Mouse (Mus musculus) kidney, embryonic 15.5 days (tissue): ENCODE results near the gene Tuba3b. TPM values are rescaled to one million over a fixed set of nuclear protein-coding genes. Genes with fewer than 3 reads are reported as not detected.

Experiments used
- ATAC-seq: fragments of 200-750 bp; cut with Nextera tagmentation; replicated peaks from 2 replicates; pipeline ENCODE4 v1.8.0; 2017; ENCODE audit warnings: moderate TSS enrichment; ENCODE audit not compliant: low FRiP score
- H3K27ac ChIP-seq: fragments of 300-500 bp; sonication (generic); 2 replicates; pipeline ENCODE4 v1.5.1; 2015; ENCODE audit warnings: mild to moderate bottlenecking, inconsistent platforms
- H3K27me3 ChIP-seq: fragments of 300-500 bp; sonication (generic); 2 replicates; pipeline ENCODE4 v1.6.1; 2015; ENCODE audit warnings: inconsistent platforms
- H3K36me3 ChIP-seq: fragments of 300-500 bp; sonication (generic); 2 replicates; pipeline ENCODE4 v1.6.1; 2015; ENCODE audit warnings: inconsistent platforms
- H3K4me1 ChIP-seq: fragments of 300-500 bp; sonication (generic); 2 replicates; pipeline ENCODE4 v1.6.1; 2015; ENCODE audit warnings: inconsistent platforms
- H3K4me2 ChIP-seq: fragments of 300-500 bp; sonication (generic); 2 replicates; pipeline ENCODE4 v1.6.1; 2015; ENCODE audit warnings: moderate library complexity, mild to moderate bottlenecking, inconsistent platforms
- H3K4me3 ChIP-seq: fragments of 300-500 bp; sonication (generic); replicated peaks from 2 replicates; pipeline ENCODE4 v1.5.1; 2015; ENCODE audit warnings: mild to moderate bottlenecking, inconsistent platforms
- H3K9ac ChIP-seq: fragments of 300-500 bp; sonication (generic); 2 replicates; pipeline ENCODE4 v1.6.1; 2015; ENCODE audit warnings: mild to moderate bottlenecking, inconsistent platforms
- H3K9me3 ChIP-seq: fragments of 300-500 bp; sonication (generic); replicated peaks from 2 replicates; pipeline ENCODE4 v1.6.1; 2016; ENCODE audit warnings: inconsistent platforms
- WGBS: fragments of 180-500 bp; shearing (Covaris S2); methylation state at CpG from one replicate; pipeline ENCODE4 v1.1.7; 2015; ENCODE audit warnings: mixed read lengths; 5-methylcytosine and 5-hydroxymethylcytosine counted together
- polyA plus RNA-seq: library from polyadenylated mRNA; unstranded; fragments of >200 nt; fragmentation: Nextera tagmentation; extraction: Ambion mirVana; gene quantifications from 2 replicates; pipeline ENCODE4 v1.2.1, GENCODE M21; 2015

Tuba3b gene
- polyA plus RNA-seq = not detected in 2 replicates

DNA sequence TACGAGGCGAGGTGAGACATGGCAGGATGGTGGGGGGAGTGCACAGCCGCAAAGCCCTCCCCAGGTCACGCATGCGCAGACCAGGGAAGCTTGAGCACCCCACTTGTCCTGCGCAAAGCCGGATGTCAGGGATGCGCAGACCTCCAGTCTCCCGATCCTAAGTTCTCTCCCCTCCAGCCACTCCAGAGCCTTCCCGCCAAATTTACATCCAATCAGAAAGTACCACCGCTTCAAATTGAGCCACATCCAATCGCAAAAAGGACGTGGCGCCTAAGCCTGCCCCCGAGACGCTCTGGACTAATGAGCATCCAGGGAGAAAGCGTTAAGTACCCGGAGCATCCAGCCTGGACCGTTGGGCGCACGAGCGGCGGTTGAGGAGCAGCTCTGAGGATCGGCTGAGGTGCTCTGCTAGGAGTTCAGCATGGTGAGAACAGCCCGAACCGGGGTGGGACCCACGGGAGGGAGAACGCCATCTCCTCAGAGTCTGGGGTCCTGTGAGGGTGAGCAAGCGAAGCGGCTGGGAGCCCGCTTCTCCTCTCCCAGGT lies at the start of gene Tuba3b:
Tuba3b (plus strand) TSS at position 92 of the 545 bp plus-strand sequence.
- peaks cover 8% of the 10 kb centered on the region for H3K4me1 ChIP-seq
- WGBS = 97% methylated on average over 31 of the region's 31 CpGs
- no peak within 1 kb of the TSS for H3K4me2 ChIP-seq
- no peaks in the 10 kb centered on the region for H3K9me3 ChIP-seq
- H3K9ac ChIP-seq = no peak within 1 kb of the TSS
- no peaks in the 10 kb centered on the region for H3K36me3 ChIP-seq
- ATAC-seq = no peak
- H3K27me3 ChIP-seq = no peaks in the 10 kb centered on the region
- no peak within 1 kb of the TSS for H3K4me3 ChIP-seq
- no peak within 1 kb of the TSS for H3K27ac ChIP-seq

DNA sequence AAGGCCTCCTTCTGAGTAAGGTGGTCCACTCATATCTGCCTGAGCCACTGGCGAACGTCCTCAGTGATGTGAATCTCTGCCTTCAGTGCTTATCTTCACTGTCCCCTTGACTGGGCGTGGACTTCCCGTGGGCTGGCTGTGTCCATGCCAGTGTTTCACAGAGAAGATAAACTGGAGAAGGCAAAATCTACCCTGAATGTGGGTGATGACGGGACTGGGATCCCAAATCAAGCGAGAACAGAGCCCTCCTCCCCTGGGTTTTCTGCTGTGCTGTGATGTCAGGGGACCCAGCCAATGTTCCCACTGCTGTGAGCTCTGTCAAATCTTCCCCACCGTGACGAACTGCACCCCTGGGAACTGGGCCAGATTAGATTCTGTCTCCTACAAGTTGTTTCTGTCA lies 48.3 kb upstream of the Tuba3b start:
- Histone ChIP-seq H3K36me3 (no peaks in the 10 kb centered on the region), H3K27me3 (no peaks in the 10 kb centered on the region), H3K27ac (no peak overlapping the region), H3K9ac (no peak overlapping the region), H3K4me1 (peaks cover 6% of the 10 kb centered on the region; the same call in 1 of the 2 replicates), H3K4me3 (no peak overlapping the region), H3K4me2 (no peak overlapping the region), H3K9me3 (no peaks in the 10 kb centered on the region)
- 74% methylated on average over 8 of the region's 8 CpGs for WGBS
- no peak for ATAC-seq

DNA sequence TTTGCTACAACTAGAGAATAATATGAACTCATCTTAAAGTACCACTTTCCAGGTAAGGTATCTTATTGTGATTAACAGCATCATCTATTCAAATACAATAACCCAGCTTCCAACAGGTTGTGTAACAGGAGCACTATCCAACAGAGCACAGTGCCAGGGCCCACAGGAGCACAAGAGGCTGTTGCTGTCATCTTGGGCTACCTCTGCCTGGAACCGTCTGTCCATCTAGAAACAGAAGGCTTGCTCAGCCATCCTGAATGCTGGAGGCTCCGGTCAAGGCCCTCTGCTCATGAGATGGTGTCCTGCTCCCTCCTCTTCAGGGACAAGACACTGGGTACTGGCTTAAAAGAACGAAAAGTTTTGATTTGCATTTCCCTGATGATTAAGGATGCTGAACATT lies 47.7 kb upstream of the Tuba3b start:
- ATAC-seq = no peak
- 91% methylated on average over 3 of the region's 3 CpGs for WGBS
- H3K4me3 ChIP-seq = no peak overlapping the region
- no peaks in the 10 kb centered on the region for H3K36me3 ChIP-seq
- no peak overlapping the region for H3K27ac ChIP-seq
- H3K9me3 ChIP-seq = no peaks in the 10 kb centered on the region
- H3K4me1 ChIP-seq = peaks cover 6% of the 10 kb centered on the region; the same call in 1 of the 2 replicates
- H3K4me2 ChIP-seq = no peak overlapping the region
- H3K9ac ChIP-seq = no peak overlapping the region
- H3K27me3 ChIP-seq = no peaks in the 10 kb centered on the region

DNA sequence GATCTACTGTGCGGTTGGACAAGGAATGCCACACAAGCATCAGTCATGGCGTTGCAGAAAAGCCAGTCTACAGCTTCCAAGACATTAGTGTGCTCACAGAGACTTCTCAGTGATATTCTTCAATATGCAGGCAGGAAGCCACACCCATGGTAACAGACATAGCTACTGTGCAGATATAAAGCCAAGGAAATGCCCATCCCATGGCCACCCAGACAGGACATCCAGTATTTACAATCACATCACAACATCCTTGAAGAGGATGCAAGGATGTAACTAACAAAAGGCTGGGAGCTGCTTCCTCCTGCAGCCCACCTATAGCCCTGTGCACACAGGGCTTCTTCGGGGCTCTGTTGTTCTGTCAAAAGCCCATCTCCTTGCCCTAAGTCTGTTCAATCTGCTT lies 46.9 kb upstream of the Tuba3b start:
- Histone ChIP-seq H3K4me2 (no peak overlapping the region), H3K9ac (no peak overlapping the region), H3K36me3 (no peaks in the 10 kb centered on the region), H3K4me3 (no peak overlapping the region), H3K9me3 (no peaks in the 10 kb centered on the region), H3K27ac (no peak overlapping the region), H3K4me1 (peaks cover 6% of the 10 kb centered on the region; the same call in 1 of the 2 replicates), H3K27me3 (no peaks in the 10 kb centered on the region)
- no peak for ATAC-seq
- 79% methylated on average over 3 of the region's 3 CpGs for WGBS

DNA sequence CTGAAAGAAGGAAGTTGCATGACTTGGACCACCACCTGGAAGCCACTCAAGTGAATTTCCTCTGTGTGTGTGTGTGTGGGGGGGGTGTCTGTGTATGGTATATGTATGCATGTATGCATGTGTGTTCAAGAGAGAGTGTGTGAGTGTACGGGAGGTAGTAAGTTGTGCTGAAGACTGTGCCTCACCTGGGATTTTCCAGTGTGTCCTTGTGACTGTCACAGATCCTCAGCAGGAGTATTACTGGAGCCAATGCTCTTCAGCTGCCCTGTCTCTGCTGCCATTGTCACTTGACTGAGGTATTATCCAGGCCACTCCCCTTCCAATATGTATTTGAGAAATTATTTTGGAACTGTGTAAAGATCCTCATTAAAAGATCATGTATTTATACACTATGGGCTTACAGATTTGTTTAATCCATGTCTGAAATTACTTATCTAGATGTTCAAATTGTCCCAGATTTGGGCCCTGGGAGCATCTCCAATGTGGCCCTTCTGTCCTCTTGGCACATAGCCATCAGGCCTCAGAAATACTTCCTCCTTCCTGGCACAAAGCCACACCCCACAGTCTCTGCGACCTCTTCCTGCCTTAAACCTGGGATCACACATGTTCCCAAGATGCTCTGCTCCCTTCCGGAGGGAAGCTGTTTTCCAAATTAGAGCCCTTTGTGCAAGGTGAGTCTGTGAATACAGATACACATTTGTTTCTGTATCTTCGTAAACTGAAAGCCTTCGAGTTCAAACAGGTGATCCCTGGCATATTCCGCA lies 42.1 kb upstream of the Tuba3b start:
- no peak overlapping the region for H3K4me3 ChIP-seq
- no peak overlapping the region for H3K4me2 ChIP-seq
- H3K9ac ChIP-seq = no peak overlapping the region
- no peaks in the 10 kb centered on the region for H3K9me3 ChIP-seq
- no peaks in the 10 kb centered on the region for H3K36me3 ChIP-seq
- ATAC-seq = no peak
- 82% methylated on average over 6 of the region's 6 CpGs for WGBS
- H3K4me1 ChIP-seq = peaks cover 12% of the 10 kb centered on the region
- no peaks in the 10 kb centered on the region for H3K27me3 ChIP-seq
- no peak overlapping the region for H3K27ac ChIP-seq

DNA sequence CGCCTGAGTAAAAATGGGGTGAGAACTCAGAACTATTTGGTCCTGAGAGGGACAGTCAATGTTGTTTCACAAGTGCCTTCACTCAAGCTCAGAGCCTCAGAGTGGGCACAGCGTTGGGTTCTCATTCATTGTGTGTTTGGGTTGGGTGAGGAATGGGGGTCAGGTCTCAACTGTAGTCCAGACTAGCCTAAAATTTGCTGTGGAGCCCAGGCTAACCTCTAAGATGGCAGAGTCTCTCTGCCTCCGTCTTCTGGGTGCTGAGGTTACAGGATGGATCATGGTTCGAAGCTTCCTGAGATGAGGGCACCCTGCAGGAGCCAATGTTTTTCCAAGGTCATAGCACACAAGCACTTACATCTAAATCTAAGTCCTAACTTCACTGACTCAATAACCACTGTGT lies 38.8 kb upstream of the Tuba3b start:
- no peak overlapping the region for H3K27ac ChIP-seq

DNA sequence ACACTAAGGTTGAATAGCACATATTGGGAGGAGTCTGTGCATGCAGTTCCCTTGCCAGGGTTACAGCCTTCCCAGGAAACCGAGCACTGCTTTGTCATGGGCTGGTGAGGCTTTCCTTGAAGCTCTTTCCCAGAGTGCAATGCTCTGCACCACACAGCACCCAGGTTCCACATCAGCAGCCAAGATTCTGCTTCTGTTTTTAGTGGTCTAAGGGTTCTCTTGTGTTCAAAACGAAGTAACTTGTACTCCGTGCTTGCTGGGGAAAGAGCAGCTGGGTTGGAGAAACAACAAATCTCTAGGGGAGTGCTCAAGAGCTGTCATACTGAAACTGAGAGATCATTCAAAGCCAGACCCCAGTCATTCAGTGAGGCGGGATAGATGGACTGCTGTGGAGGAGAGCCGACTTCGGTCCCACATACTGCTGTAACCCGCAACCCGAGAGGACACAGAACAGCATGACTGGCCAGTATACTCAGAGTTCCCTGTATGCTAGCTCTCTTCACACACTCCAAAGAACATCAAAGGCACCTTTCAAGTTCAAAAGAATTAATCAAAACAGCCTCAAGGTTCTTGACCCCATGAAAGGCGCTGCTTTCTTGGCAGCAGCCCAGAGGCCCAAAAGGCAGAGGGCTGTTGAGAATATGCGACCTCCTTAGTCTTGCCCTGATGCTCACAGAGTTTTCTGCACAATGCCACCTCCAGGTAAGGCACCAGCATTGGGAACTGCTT lies 36.9 kb upstream of the Tuba3b start:
- peak; percentile 88 for ATAC-seq
- peaks cover 33% of the 10 kb centered on the region for H3K4me1 ChIP-seq
- no peak overlapping the region for H3K9ac ChIP-seq
- H3K4me2 ChIP-seq = peak overlapping the region; percentile 27; the same call in 1 of the 2 replicates
- no peaks in the 10 kb centered on the region; the same call in 1 of the 2 replicates for H3K27me3 ChIP-seq
- H3K4me3 ChIP-seq = no peak overlapping the region
- peak overlapping the region; percentile 78 for H3K27ac ChIP-seq
- no peaks in the 10 kb centered on the region for H3K9me3 ChIP-seq
- no peaks in the 10 kb centered on the region for H3K36me3 ChIP-seq
- 17% methylated on average over 10 of the region's 10 CpGs for WGBS

More for the DNA sequence above, 38.8 kb upstream of the Tuba3b start:
- Histone ChIP-seq H3K4me3 (no peak overlapping the region), H3K36me3 (no peaks in the 10 kb centered on the region), H3K9me3 (no peaks in the 10 kb centered on the region), H3K9ac (no peak overlapping the region), H3K4me2 (no peak overlapping the region), H3K27me3 (no peaks in the 10 kb centered on the region; the same call in 1 of the 2 replicates), H3K4me1 (peaks cover 29% of the 10 kb centered on the region)
- WGBS = 88% methylated on average over 4 of the region's 4 CpGs
- ATAC-seq = no peak

DNA sequence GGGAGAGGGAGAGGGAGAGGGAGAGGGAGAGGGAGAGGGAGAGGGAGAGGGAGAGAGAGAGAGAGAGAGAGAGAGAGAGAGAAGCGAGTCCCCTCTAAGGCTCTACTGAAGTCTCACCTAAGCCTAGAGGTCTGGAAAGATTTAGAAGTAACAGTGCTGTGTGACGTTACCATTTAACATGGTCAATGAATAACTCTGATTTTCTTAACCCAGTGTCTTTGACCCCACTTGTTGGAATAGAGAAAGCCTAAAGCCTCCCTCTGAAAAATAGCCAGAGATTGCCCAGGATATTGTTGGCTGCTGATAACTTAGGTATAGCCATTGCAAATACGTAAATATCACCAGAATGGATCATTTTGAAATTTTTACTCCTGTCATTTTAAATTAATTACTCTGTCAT lies 35.8 kb upstream of the Tuba3b start:
- peaks cover 33% of the 10 kb centered on the region for H3K4me1 ChIP-seq
- no peaks in the 10 kb centered on the region for H3K9me3 ChIP-seq
- no peak overlapping the region for H3K27ac ChIP-seq
- ATAC-seq = no peak
- WGBS = 76% methylated on average over 3 of the region's 3 CpGs
- H3K4me3 ChIP-seq = no peak overlapping the region
- no peak overlapping the region for H3K9ac ChIP-seq
- H3K27me3 ChIP-seq = no peaks in the 10 kb centered on the region; the same call in 1 of the 2 replicates
- H3K36me3 ChIP-seq = no peaks in the 10 kb centered on the region
- no peak overlapping the region for H3K4me2 ChIP-seq

DNA sequence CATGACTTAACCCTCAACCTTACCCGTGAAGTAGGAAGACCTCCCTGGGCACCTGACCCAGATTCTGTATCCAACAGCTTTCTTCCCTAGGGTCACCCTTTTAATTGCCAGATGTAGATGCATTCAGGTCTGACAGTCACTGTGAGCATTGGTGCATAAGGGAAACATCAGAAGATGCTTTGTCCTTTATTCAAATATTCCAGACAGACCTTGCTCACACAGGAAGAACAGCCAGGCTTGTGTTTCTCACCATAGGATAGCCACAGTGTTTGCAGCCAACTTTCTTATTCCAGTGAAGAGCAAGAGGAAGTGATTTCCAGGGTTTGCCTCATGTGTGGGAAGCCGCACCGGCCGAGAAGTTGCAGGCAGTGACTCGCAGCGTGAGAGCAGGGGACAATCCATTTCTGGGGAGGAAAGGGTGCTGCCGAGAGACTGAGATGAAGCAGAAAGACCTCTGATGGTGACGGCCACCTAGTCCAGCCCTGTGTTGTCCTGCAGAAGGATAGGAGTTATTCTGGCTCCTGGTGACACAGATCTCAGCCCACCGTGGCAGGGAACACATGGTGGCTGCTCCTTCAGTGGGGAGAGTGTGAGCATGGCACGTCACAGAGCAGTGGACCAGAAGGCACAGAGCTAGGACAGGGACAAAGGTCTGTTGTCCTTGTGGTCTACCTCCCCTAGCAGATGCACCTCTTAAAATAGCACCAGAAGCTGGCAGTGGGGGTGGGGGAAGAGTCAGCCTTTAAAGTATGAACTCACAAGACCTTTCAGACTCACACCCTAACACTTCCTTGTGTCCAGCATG lies 34.0 kb upstream of the Tuba3b start:
- 57% methylated on average over 10 of the region's 10 CpGs for WGBS
- H3K36me3 ChIP-seq = no peaks in the 10 kb centered on the region
- peaks cover 33% of the 10 kb centered on the region for H3K4me1 ChIP-seq
- no peak for ATAC-seq
- H3K4me2 ChIP-seq = 0 out of 2 replicates have a peak overlapping the region, but pooled peaks have one; percentile 1
- no peaks in the 10 kb centered on the region; the same call in 1 of the 2 replicates for H3K27me3 ChIP-seq
- H3K27ac ChIP-seq = no peak overlapping the region
- H3K9ac ChIP-seq = no peak overlapping the region
- H3K4me3 ChIP-seq = no peak overlapping the region
- no peaks in the 10 kb centered on the region for H3K9me3 ChIP-seq

DNA sequence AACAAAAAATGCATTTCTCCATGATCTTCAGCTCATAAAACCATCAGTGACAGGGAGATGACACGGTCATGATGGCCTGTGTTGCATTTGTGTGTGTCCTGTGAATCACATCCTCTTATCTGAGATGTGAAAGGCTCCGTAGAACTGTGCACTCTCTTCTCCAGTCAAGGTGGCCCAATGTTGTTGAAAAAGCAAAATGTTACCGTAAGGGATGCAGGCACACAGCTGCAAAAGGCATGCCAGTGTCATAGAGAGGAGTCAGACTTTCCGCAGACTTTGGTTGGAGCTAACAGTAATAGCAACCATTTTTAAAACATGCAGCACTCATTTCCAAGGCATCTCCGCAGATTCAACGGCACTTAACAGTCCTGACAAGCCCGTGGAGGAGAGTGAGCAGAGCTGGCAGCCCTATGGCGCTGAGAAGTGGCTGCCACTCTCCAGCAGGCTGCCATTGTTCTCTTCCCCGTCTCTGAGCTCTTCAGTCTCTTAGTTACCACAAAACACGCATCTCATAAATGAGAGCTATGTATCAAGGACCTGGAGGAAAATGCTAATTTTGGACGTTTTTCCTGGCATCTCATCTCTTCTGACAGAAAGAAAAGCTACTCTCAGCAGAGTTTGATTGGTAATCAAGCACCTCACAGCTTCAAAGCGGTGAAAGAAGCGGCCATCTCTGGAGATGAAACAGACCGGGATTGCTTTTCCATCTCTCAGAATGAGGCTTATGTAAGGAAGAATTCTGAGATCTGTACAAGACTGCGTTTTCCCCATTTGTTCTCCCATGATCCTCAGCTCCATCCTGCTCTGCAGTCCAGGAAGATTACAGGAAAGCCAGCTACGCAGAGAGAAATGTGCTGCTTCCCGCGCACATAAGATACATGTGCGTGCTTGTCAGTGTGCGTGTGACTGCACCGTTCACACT lies 30.2 kb upstream of the Tuba3b start:
- no peak overlapping the region for H3K4me3 ChIP-seq
- H3K4me1 ChIP-seq = peaks cover 11% of the 10 kb centered on the region
- no peak overlapping the region for H3K27ac ChIP-seq
- no peaks in the 10 kb centered on the region for H3K36me3 ChIP-seq
- no peak for ATAC-seq
- 86% methylated on average over 21 of the region's 21 CpGs for WGBS
- H3K9me3 ChIP-seq = no peaks in the 10 kb centered on the region
- H3K27me3 ChIP-seq = no peaks in the 10 kb centered on the region; the same call in 1 of the 2 replicates
- H3K9ac ChIP-seq = no peak overlapping the region
- H3K4me2 ChIP-seq = no peak overlapping the region
